Mouse (Mus musculus): ENCODE data around the gene Agbl3.

The Agbl3 gene

DNA sequence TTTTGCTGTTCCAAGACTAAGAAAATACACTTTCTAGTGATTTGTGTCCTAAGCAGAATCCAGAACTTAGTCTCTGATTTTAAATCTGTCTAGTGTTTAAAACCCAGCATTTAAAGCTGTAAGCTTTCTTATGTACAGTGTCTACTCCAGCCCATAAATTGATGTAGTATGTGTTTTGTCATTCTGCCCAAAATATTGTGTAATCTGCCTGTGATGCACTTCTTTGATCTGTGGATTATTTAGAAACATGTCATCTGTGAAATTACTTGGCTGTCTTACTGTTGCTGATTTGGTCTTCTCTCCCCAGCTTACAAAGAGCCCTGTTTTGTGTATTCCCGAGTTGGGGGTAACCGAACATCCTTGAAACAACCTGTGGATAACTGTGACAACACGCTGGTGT lies 17.7 kb downstream of the Agbl3 start:
- in situ Hi-C loops (cut with MboI, MseI) = no loop called here

DNA sequence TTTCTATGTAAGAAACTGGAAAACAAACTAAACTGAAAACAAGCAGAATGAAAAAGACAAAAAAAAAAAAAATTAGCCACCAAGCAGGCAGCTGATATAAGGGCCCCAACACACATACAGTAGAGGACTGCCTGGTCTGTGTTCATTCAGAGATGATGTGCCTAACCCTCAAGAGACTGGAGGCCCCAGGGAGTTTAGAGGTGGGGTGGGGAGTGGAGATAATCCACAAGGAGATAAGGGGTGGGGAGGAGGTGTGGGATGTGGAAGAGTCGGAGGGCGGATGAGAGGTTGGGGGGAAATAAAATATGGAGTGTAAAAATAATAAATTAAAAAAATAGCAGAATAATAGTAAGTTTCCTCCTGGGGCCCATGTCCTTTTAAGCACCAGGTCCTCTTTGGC lies 25.4 kb downstream of the Agbl3 start:
- in situ Hi-C loops (cut with MboI, MseI) = no loop called here

DNA sequence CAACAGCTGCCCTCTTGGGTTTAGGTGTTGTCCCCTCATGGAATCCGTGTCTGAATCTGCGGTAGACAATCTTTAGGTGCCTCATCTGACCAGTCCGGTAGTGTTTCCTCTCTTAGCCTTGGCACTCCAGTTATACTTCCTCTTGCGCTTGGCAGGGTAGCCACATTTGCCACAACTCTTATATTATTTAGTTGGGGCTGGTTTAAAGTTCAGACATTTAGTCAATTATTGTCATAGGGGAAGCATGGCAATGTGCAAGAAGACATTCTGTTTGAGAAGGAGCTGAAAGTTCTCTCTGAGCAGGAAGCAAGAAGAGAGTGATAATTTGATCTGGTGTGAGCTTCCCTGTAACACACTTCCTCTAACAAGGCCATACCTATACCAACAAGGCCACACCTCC lies 30.4 kb downstream of the Agbl3 start:
- in situ Hi-C loops (cut with MboI, MseI) = no loop called here

DNA sequence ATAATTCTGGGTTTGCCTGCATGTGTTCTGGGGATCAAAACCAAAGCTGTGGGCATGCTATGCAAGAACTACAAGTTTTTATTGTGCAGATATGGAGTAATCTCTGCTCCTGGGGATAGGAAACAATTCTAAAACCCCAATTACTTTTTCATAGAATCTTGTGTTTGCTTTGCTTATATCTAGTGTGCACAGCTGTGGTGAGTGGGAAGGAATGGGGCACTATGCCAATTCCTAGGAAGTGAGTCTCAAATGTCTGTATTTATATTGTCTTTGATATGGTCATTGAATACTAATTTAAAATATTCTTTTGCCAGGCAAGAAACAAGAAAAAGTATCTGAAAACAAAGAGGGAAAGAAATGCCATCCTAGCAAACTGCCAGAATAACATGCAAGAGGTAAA lies 44.2 kb downstream of the Agbl3 start:
- in situ Hi-C loops (cut with MboI, MseI) = no loop called here

DNA sequence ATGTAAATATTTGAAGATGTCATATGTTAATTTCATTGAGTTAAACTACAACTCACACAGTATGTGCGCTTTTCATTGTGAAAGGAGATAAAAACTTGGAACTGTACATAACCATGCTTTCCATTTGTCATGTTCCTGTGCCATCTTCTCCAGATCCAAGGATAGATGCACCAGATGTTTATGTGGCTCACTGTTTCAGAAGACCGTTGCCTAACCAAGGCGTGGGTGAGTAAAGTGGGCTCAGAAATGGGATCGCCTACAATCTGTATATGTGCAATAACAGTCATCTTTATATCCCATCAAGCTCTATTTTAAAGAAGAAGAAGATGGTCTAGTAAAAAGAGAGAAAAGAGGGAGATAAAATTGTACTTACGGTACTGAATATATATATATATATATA lies 52.1 kb downstream of the Agbl3 start:
- in situ Hi-C loops (cut with MboI, MseI) = no loop called here

DNA sequence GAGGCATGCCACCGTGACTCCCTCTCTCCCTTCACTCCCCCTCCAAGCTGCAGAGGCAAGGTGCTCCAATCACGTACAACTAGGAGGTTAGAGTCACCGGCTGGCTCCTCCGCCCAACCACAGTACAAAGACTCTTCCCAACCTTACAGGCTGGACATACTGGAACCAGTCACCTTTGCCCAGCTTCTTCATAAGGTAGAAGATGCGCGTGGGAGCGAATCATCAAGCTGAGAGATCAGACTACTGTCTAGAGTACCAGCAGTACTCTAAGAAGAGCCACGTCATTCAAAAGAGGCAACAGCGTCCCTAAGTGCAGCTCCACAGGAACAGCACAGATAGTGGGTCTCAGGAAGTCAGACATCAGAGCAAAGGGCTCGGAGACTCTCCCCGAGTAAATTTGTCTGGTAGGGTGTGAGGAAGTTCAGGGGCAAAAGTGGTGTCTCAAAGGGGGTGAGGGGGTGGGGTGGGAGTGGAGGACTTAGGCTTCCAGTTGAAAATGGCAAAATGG lies 81.4 kb downstream of the Agbl3 start:
- in situ Hi-C loops (cut with MboI, MseI) = no loop called here

DNA sequence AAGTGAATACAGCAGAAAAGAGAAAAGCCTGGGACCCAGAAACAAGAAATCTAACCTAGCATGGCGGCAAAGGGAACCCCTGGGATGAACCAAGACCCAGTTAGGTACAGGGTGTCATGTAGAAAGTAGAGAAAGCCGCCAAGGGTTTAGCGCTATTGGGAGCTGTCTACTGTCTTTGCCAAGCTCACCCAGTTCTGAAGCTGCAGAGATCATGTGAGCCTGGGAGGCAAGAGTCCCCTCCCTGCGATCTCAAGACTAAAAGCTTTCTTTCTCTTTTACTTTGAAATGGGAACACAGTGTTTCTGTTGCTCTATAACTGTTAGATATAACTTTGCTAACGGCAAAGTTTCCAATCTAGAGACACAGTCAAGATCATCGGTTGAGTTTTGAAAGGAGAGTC lies 82.1 kb downstream of the Agbl3 start:
- in situ Hi-C loops (cut with MboI, MseI) = no loop called here

DNA sequence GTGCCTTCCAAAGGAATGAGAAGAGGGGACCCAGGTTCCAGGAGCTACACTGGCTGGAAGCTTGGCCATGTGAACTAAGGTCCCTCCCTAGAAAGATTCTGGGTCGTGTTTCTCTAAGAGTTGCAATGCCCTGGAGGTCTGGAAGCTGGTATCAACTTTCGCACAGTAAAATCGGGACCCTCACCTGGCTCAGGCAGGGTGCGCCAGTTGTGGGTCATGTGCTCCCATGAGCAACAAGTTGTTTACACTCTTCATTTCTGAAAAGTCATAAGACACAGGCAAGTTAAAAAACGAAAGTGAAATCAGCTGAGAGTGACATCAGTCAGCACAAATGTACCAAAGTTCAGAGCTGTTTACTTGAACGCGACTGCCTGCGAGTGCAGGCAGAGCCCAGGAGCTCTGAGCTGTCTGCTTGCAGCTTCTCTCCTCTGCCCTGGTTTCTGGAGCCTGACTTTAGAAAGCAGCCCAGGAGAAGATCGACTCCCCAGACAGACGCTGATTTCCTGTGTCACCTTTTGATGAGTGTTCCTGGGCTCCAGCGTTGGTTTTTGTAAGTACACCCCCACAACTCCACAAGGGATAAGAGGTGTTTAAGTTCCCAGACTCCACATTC lies 82.7 kb downstream of the Agbl3 start, which contains the start of gene Tmem140:
Gene Tmem140 (plus strand): TSS at position 356 of the 613 bp plus-strand sequence.
- in situ Hi-C loops (cut with MboI, MseI) = no loop called here

DNA sequence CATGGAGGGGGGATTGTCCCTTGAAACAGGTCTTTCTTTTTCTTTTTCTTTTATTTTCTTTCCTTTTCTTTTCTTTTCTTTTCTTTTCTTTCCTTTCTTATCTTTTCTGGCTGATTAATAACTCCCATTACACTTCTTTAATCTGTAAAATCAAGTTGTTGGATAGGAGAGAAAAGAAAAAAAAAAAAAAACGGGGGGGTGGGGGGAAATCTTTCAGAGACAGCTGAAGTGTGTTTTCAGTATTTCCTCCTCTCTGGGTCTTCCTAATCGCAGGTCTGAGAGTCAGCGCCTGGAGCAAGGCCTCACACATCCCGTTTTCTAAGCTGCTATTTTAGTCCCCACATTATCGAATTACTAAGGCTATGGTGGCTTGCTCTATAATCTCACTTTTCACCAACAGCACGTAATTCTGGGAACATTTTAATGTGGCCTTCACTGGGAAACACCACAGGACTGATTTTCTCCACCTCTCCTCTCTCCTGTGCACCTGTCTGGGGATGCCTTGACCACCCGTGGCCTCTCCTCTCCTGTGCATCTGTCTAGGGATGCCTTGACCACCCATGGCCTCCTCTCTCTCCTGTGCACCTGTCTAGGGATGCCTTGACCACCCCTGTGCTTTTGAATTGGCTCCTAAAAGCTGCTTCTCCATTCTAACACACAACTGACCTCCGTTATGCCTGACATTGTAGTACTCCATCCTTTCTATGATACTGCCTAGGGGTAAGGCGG lies 83.7 kb downstream of the Agbl3 start:
- in situ Hi-C loops (cut with MboI, MseI) = no loop called here

DNA sequence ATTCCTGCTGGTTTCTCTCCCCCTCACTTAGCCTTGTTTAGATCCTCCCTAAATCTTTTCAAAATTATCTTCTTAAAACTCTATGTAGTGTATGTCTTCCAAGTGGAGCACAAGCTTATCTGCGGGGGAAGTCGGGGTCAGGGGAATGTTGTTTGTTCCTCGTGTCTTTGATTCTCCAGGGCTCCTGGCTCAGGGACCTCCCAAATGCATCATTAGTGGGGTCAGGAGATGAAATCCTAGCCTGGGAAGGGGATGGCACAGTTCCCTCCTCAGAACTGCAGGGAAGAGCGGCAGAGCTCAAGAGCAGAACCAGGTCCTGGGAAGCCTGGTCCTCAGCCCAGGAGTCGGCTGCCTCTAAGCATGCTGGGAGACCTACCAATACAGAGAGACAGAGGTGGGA lies 85.0 kb downstream of the Agbl3 start:
- in situ Hi-C loops (cut with MboI, MseI) = no loop called here

DNA sequence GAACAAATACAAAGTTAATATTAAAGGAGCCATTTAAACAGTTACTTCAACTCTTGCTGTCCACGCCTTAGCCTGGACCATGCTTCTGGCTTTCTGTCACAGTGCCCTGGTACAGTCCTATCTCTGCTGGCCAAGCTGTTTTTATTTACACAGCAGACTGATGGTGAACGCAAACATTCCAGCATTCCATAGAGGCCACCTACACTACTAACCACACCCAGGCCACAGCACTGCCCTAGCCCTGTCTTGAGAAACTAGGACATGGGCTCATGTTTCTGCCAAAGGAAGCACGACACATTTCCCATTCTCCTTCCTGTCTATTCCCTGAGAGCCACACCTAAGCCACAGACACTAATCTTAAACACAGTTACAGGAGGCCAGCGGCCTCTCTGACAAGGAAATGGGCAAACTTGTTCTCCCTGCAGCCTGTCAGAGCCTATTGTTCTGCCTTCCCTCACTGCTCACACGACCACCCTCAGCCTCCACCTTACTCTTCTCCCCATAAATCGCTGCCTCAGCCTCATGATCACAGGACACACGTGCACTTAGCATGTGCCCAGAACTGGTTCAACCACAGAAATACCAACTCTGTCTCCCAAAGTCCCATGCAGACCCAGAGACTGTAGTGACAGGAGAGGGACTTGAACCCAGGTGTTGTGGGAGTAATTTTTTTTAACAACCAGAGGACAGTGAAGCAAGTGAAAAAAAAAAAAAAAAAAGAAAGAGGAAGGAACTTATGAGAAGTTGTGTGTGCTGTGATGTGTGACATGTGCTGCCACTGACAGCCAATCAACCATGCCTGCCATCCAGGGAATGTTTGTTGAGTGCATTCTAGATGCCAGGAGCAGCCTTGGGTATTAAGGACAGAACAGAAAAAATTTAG lies 85.7 kb downstream of the Agbl3 start:
- in situ Hi-C loops (cut with MboI, MseI) = no loop called here

DNA sequence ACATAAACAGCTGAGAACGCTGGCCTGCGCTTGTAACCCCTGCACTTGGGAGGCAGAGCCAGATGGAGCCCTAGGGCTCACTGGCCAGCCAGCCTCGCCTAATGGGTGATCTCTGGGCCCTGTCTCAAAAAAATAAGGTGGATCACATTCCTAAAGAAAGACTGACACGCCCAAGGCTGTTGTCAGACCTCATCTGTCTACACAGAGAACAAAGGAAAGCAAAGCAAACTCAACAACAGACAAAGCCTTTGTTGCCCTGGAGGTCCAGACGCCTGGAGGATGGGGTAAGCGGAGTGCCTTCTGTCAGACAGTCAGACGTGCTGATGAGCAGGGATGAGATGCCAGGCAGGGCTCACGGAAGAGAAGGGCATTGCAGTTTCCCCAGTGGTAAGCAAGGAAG lies 86.6 kb downstream of the Agbl3 start:
- in situ Hi-C loops (cut with MboI, MseI) = no loop called here

DNA sequence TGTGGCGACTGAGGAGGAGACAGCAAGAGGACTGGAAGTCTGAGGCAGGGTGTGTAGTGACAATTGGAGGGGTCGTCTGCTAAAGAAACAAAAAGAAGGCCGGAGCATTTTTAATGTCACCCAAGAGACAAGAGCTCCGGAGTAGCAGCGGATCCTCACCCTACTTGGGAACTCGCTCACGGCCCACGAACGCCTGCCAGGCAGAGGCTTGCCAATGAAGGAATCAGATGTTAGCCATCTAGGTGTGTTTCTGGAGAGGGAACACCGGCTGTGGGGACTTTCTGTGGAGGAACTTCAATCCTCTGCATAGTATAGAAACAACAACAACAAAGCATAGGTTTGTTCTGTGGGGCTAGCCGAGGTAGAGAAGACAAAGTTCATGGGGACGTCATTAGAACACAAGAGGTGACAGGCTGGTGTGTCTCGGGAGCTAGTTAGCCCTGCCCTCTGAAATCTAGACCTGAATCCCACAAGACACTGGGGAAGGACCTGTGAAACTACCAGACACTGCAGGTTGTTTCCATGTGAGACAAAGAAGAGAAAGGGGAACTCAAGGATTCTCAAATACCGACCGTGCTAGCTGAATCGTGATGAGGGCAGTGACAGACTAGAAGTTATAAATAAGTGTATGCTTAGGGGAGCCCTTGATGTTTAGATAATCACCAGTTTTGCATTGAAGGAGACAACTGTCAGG lies 87.2 kb downstream of the Agbl3 start:
- in situ Hi-C loops (cut with MboI, MseI) = no loop called here

DNA sequence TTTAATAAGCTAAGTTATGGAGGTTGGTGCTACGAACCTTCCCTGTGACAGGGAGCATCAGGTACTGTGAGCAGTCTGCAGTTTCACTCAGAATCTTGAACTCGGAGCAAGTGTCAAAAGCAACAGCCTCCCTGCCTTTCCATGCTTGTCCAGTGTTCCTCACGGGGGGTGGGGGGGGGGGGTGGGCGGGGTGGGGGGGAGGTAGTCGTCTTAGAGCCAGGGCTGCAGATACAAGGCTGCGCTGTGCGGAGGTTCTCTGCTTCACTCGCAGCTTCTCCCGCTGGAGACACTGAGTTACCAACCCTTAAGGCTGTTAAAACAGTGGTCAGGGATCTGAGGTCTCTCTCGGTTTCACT lies 87.7 kb downstream of the Agbl3 start:
- in situ Hi-C loops (cut with MboI, MseI) = no loop called here

DNA sequence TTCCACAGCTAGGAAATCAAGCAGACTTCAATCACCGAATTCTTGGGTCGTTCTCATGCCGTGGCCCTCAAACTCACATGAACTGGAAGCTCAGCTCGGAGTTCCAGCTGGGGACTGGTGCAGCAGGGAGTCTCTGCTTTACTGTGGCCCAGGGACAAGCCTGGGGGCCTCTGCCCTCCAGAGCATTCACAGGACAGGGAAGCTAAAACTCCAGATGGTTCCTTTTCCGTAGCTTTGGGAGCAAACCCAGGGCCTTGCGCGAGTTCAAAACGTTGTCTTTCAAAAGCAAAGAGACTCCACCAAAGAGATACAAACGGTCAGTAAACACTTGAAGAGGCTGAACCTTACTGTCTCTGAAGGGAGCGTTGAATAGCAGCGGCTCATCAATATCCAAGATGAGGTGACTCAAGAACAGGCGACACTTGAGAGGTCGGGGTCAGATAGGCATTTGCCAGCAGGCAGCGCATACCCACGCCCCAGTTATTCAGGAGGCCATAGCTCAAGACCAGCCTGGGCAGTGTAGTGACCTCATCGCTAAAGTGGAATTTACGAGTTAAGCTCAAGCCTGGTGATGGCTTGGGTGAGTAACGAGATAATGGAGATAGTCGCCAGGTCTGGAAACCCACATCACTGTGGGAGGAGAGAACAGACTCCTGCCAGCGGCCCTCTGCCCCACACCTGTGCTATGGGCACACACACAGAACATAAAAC lies 88.4 kb downstream of the Agbl3 start:
- in situ Hi-C loops (cut with MboI, MseI) = no loop called here

DNA sequence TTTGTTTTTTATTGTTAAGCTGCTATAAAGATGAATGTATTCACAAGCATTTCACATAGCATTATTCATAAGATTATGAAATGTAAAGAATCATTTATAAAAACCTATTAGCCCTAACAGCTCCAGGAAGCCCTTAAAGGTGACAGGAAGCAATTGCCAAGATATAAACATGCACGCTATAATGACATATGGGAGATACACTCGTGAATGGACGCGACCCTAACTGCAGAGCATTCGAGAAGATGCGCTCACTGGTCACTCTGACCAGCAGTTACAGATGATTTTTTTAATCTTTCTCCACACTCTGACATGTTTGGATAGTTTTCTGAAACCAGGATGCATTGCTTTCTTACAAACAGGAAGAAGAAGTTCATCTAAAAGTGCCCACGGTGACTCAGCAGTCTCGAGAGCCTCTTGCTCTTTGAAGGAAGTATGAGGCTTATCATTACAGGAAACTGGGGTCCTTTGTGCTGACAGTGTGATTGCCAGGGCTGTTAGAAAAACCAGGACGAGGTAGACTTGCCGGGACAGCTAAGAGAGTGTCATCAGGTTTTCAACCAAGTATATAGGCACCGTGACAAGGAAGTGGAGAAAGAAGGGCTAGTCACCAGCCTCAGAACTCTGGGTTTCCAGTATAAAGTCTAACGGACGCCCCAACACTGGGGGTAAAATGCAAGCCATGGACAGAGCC lies 89.1 kb downstream of the Agbl3 start:
- in situ Hi-C loops (cut with MboI, MseI) = no loop called here

DNA sequence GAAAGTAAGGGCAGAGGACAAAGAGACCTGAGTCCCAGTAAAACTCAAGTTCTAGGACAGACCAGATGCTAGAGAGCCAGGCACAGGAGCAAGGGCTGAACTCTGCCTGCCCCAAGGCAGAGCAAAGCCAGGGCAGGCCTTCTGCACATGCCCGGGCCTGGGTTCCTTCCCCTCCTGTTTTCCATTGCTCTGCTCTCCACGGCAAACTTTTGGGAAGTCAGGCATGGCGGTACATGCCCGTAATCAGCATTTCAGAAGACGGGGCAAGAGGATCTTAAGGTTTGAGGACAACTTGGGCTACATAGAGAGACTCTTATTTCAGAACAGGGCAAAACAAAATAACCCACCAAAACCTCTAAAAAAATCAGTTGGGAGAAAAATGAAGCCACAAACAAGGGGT lies 89.9 kb downstream of the Agbl3 start:
- in situ Hi-C loops (cut with MboI, MseI) = loop anchor here (10.0 kb wide), 1 partner anchor 675 kb away; no protein-coding TSS in a partner anchor

DNA sequence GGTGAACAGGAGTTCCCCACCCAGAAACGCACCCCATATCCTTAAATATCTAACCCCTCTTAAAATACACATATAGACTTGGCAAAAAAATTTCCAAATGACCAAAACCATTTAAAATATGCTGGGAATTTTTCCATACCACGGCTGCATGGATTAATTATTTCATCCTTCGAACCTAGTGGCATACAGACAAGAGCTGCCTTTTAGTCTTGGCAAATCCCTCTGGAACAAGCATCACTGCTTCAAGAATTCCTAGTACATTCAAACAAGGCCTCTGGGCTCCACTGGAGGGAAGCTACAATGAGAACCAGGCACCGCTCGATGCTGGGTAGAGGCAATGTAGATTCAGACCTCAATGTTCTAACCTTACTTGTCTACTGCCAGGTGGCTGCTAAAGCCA lies 90.5 kb downstream of the Agbl3 start:
- in situ Hi-C loops (cut with MboI, MseI) = loop anchor here (10.0 kb wide), 1 partner anchor 674 kb away; no protein-coding TSS in a partner anchor

DNA sequence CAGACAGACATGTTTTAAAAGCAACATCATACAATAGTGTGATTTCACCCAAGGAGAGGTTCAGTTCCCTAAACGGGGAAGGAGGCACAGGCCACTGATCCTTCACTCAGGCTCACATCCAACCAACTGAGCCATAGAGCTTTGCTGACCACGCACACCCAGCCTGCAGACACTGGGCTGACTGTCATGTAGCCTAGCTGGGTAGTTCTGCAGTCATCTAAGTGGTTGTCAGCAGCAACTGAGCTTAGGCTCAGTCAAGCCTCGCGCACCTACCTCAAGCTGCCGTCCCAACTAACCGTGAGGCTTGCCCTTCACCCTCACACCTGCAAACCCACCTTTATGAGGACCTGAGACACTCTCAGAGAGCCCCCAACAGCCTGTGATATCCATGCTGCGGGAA lies 91.7 kb downstream of the Agbl3 start:
- in situ Hi-C loops (cut with MboI, MseI) = loop anchor here (10.0 kb wide), 1 partner anchor 673 kb away; no protein-coding TSS in a partner anchor

DNA sequence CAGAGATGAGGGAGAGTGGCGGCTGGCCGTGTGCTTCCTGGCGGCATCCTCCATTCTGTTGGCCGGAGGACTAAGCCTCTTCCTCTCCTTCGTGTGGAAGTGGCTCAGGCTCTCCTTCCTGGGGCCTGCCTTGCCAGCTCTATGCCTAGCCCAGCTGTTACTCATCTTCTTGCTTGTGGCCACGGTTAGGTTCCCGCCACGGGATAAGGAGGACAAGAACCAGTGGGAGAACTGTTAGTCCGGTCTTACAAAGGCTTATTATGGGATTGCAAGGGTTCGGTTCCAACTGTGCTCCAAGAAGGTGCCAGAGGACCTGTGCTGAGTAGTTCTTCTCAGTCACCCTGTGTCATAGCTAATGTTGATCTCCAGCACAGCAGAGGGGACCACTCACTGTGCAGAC lies 92.6 kb downstream of the Agbl3 start:
- in situ Hi-C loops (cut with MboI, MseI) = loop anchor here (10.0 kb wide), 1 partner anchor 672 kb away; no protein-coding TSS in a partner anchor
